Mouse (Mus musculus) spleen, adult 10 weeks (tissue): ENCODE data around the gene Adamts12. TPM values are rescaled to one million over a fixed set of nuclear protein-coding genes. Genes with fewer than 3 reads are reported as not detected.

Experiments used
- polyA plus RNA-seq: library from polyadenylated mRNA; stranded (reverse); fragments of 350-450 nt; fragmentation: Illumina TruSeq; extraction: RNeasy Lipid Tissue Mini Kit (QIAGEN cat#74804); gene quantifications from one replicate; pipeline ENCODE4 v1.2.3, GENCODE M21; 2015; ENCODE audit warnings: low replicate concordance; ENCODE audit not compliant: insufficient read depth

The Adamts12 gene
- 0.36 TPM for polyA plus RNA-seq

GRCm38 (mm10) chr15:11064558-11065411 lies at the start of gene Adamts12:
Adamts12 (plus strand) TSS chr15:11064790.

GRCm38 (mm10) chr15:11037711-11038110 lies 26.9 kb upstream of the Adamts12 start, which contains the start of gene Rxfp3:
Rxfp3 (minus strand) TSS chr15:11037991.

Other genes with a start within 250 kb of the Adamts12 start
- not detected for gene C1qtnf3, start 112.5 kb upstream of the Adamts12 start, polyA plus RNA-seq
- gene Amacr, start 83.0 kb upstream of the Adamts12 start, polyA plus RNA-seq = 5.3 TPM
- gene Slc45a2, start 64.1 kb upstream of the Adamts12 start, polyA plus RNA-seq = not detected
- not detected for gene Rxfp3, start 26.8 kb upstream of the Adamts12 start, polyA plus RNA-seq